Mouse (Mus musculus) liver, embryonic 16.5 days (tissue): Measurements from ENCODE around the gene Grb2. TPM values are rescaled to one million over a fixed set of nuclear protein-coding genes. Genes with fewer than 3 reads are reported as not detected.

Source experiments
- ATAC-seq: fragments of 200-750 bp; cut with Nextera tagmentation; 2 replicates; pipeline ENCODE4 v1.8.0; 2017; ENCODE audit warnings: low read depth, mild to moderate bottlenecking, moderate number of reproducible peaks, moderate library complexity
- H3K27ac ChIP-seq: fragments of 300-500 bp; sonication (generic); 2 replicates; pipeline ENCODE4 v1.5.1; 2014; ENCODE audit warnings: mild to moderate bottlenecking, low read length
- H3K27me3 ChIP-seq: fragments of 300-500 bp; sonication (generic); 2 replicates; pipeline ENCODE4 v1.6.1; 2014; ENCODE audit warnings: low read depth, low read length, mixed read lengths; ENCODE audit not compliant: control insufficient read depth, insufficient read depth
- H3K36me3 ChIP-seq: fragments of 300-500 bp; sonication (generic); 2 replicates; pipeline ENCODE4 v1.6.1; 2014; ENCODE audit warnings: mild to moderate bottlenecking; ENCODE audit not compliant: control insufficient read depth, insufficient read depth
- H3K4me1 ChIP-seq: fragments of 300-500 bp; sonication (generic); 2 replicates; pipeline ENCODE4 v1.6.1; 2014; ENCODE audit warnings: low read depth, low read length, mixed read lengths; ENCODE audit not compliant: control insufficient read depth
- H3K4me2 ChIP-seq: fragments of 300-500 bp; sonication (generic); 2 replicates; pipeline ENCODE4 v1.6.1; 2014; ENCODE audit warnings: low read depth, low read length, mixed read lengths
- H3K4me3 ChIP-seq: fragments of 300-500 bp; sonication (generic); 2 replicates; pipeline ENCODE4 v1.5.1; 2014; ENCODE audit warnings: low read depth, mild to moderate bottlenecking, low read length
- H3K9ac ChIP-seq: fragments of 300-500 bp; sonication (generic); 2 replicates; pipeline ENCODE4 v1.6.1; 2014; ENCODE audit warnings: low read depth, low read length
- H3K9me3 ChIP-seq: fragments of 300-500 bp; sonication (generic); replicated peaks from 2 replicates; pipeline ENCODE4 v1.6.1; 2016; ENCODE audit warnings: low read length; ENCODE audit not compliant: control insufficient read depth
- WGBS: fragments of 180-500 bp; shearing (Covaris S2); extraction: QIAGEN DNeasy Blood & Tissue Kit; methylation state at CpG from one replicate; pipeline ENCODE4 v1.1.7; 2014; ENCODE audit not compliant: insufficient replicate concordance; 5-methylcytosine and 5-hydroxymethylcytosine counted together
- polyA plus RNA-seq: library from polyadenylated mRNA; unstranded; fragments of >200 nt; fragmentation: Nextera tagmentation; extraction: Ambion mirVana; gene quantifications from 2 replicates; pipeline ENCODE4 v1.2.1, GENCODE M21; 2015

Grb2 gene
- polyA plus RNA-seq, 1 experiment from 2014 or later: 53.1 TPM

- 76% methylated on average over 15 of the region's 15 CpGs for WGBS
- no peak overlapping the region for H3K9ac ChIP-seq
- no peak for ATAC-seq
- H3K36me3 ChIP-seq: no peaks in the 10 kb centered on the region
- no peak overlapping the region for H3K27ac ChIP-seq
- H3K4me1 ChIP-seq: peaks cover 21% of the 10 kb centered on the region
- H3K27me3 ChIP-seq: no peaks in the 10 kb centered on the region
- H3K4me3 ChIP-seq: no peak overlapping the region
- H3K4me2 ChIP-seq: no peak overlapping the region
- no peaks in the 10 kb centered on the region for H3K9me3 ChIP-seq
Measured at GRCm38 (mm10) chr11:115615108-115615825, 93.1 kb downstream of the Grb2 start.

- Histone ChIP-seq H3K36me3 (no peaks in the 10 kb centered on the region), H3K4me1 (peaks cover 24% of the 10 kb centered on the region), H3K9me3 (no peaks in the 10 kb centered on the region), H3K27ac (no peak overlapping the region), H3K4me3 (no peak overlapping the region), H3K4me2 (no peak overlapping the region), H3K27me3 (no peaks in the 10 kb centered on the region), H3K9ac (no peak overlapping the region)
- 73% methylated on average over 10 of the region's 10 CpGs for WGBS
- ATAC-seq: no peak
Measured at GRCm38 (mm10) chr11:115614346-115615107, 93.9 kb downstream of the Grb2 start.

GRCm38 (mm10) chr11:115613138-115613945 lies 95.1 kb downstream of the Grb2 start:
- ATAC-seq: peak; percentile 10
- H3K4me1 ChIP-seq: peaks cover 24% of the 10 kb centered on the region
- peak overlapping the region; percentile 79 for H3K4me3 ChIP-seq
- peaks cover 6% of the 10 kb centered on the region; the same call in 1 of the 2 replicates for H3K36me3 ChIP-seq
- H3K4me2 ChIP-seq: peak overlapping the region; percentile 96
- H3K27me3 ChIP-seq: no peaks in the 10 kb centered on the region
- H3K9ac ChIP-seq: peak overlapping the region; percentile 85
- H3K9me3 ChIP-seq: no peaks in the 10 kb centered on the region
- H3K27ac ChIP-seq: peak overlapping the region; percentile 98
- under 1% methylated on average over 16 of the region's 16 CpGs for WGBS

GRCm38 (mm10) chr11:115612410-115613137 lies 95.8 kb downstream of the Grb2 start, which contains the start of gene Mif4gd:
Gene Mif4gd, minus strand, starts transcription at chr11:115612969.
- H3K4me1 ChIP-seq: peaks cover 24% of the 10 kb centered on the region
- peak within 1 kb of the TSS; percentile 85 for H3K9ac ChIP-seq
- ATAC-seq: peak; percentile 87
- H3K9me3 ChIP-seq: no peaks in the 10 kb centered on the region
- WGBS: under 1% methylated on average over 65 of the region's 80 CpGs
- H3K36me3 ChIP-seq: peaks cover 12% of the 10 kb centered on the region; the same call in 1 of the 2 replicates
- peak within 1 kb of the TSS; percentile 96 for H3K4me2 ChIP-seq
- H3K27ac ChIP-seq: peak within 1 kb of the TSS; percentile 98
- H3K27me3 ChIP-seq: no peaks in the 10 kb centered on the region
- H3K4me3 ChIP-seq: peak within 1 kb of the TSS; percentile 79

- ATAC-seq: peak; percentile 17; the same call in 1 of the 2 replicates
- peak overlapping the region; percentile 85 for H3K9ac ChIP-seq
- peaks cover 17% of the 10 kb centered on the region for H3K36me3 ChIP-seq
- H3K9me3 ChIP-seq: no peaks in the 10 kb centered on the region
- peaks cover 24% of the 10 kb centered on the region for H3K4me1 ChIP-seq
- peak overlapping the region; percentile 79 for H3K4me3 ChIP-seq
- peak overlapping the region; percentile 98 for H3K27ac ChIP-seq
- peak overlapping the region; percentile 96 for H3K4me2 ChIP-seq
- H3K27me3 ChIP-seq: no peaks in the 10 kb centered on the region
- under 1% methylated on average over 13 of the region's 13 CpGs for WGBS
Measured at GRCm38 (mm10) chr11:115612059-115612409, 96.4 kb downstream of the Grb2 start.

- peaks cover 25% of the 10 kb centered on the region for H3K36me3 ChIP-seq
- peaks cover 24% of the 10 kb centered on the region for H3K4me1 ChIP-seq
- WGBS: 77% methylated on average over 6 of the region's 6 CpGs
- H3K9ac ChIP-seq: no peak overlapping the region
- peak overlapping the region; percentile 96 for H3K4me2 ChIP-seq
- no peak for ATAC-seq
- H3K9me3 ChIP-seq: no peaks in the 10 kb centered on the region
- peak overlapping the region; percentile 98 for H3K27ac ChIP-seq
- H3K4me3 ChIP-seq: no peak overlapping the region
- H3K27me3 ChIP-seq: no peaks in the 10 kb centered on the region
Measured at GRCm38 (mm10) chr11:115611173-115611572, 97.2 kb downstream of the Grb2 start.

- no peak overlapping the region for H3K4me2 ChIP-seq
- no peaks in the 10 kb centered on the region for H3K9me3 ChIP-seq
- peaks cover 30% of the 10 kb centered on the region for H3K36me3 ChIP-seq
- no peak overlapping the region for H3K9ac ChIP-seq
- no peak for ATAC-seq
- no peak overlapping the region for H3K27ac ChIP-seq
- H3K27me3 ChIP-seq: no peaks in the 10 kb centered on the region
- no peak overlapping the region for H3K4me3 ChIP-seq
- 67% methylated on average over 3 of the region's 3 CpGs for WGBS
- peaks cover 36% of the 10 kb centered on the region for H3K4me1 ChIP-seq
Measured at GRCm38 (mm10) chr11:115609576-115609975, 98.8 kb downstream of the Grb2 start.
